Mouse (Mus musculus): ENCODE measurements around the gene Fam129b.

Fam129b gene

DNA sequence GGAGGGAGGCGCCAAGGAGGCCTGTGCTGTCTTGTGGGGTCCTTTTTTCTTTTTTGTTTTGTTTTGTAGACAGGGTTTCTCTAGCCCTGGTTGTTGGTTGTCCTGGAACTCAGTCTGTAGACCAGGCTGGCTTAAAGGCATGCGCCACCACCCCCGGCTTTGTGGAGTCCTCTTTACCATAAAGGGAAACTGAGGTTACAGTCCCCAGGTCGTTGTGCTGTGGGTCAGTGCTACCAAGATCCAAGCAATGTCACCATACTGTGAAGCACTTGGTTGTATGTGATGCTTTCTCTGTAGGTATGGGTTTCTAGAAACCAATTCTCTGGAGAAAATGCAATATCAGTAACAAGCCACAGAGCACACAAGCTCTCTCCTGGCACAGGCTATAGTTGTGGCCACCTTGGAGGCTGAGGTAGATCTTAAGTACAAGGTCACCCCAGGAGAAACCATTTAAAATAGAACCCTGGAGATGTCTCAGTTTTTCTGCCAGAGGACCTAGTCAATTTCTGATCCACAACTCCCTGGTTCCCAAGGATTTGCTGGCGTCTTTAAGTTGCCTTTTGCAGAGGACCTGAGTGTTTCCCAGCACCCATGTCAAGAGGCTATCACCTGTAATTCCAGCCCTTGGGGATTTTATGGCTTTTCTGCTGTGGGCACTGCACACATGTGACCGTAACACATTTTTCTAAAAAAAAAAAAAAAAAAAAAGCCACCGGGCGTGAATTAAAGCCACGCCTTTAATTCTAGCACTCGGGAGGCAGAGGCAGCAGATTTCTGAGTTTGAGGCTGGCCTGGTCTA is 88.9 kb downstream of the Fam129b start:
- no peak for DNase-seq (ENCODE audit: low read depth, low spot score)

- no peak for DNase-seq (ENCODE audit: low read depth, low spot score)
Observed at GRCm38 (mm10) chr2:32965511-32966183, 89.7 kb downstream of the Fam129b start.

- DNase-seq (ENCODE audit: low read depth, low spot score), result no peak
Observed at GRCm38 (mm10) chr2:32966184-32966688, 90.3 kb downstream of the Fam129b start.

- peak; percentile 89 for DNase-seq (ENCODE audit: low read depth, low spot score)
Observed at GRCm38 (mm10) chr2:32966689-32967631, 91.0 kb downstream of the Fam129b start.

DNA sequence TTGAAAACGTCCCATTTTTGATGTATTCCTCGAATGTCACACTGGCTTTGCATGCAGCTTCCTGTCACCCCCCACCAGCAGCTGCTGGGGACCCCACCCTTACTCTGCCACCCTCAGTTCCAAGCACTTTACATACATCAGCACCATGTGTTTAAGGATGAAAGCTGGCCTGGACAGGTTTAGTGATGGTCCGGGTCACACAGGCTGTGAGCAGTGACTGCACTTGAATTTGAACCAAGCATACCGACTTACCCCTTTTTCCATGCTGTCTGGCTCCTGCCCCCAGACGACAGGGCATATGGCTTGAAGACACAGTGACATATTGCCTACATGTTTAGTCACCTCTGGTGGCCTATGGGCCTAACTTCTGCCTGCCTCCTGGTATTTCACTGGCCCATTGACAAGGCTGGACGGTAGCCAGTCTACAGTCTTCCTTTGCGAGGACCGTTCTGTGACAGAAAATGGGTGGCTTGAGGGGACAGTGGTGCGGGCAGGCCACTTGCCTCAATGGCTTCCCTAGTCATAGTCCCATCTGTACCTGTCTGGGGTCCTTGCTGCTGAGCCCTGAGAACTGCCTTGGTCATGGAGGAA is 92.2 kb downstream of the Fam129b start:
- no peak for DNase-seq (ENCODE audit: low read depth, low spot score)

GRCm38 (mm10) chr2:32969326-32969725 is 93.4 kb downstream of the Fam129b start:
- DNase-seq (ENCODE audit: low read depth, low spot score), result no peak

GRCm38 (mm10) chr2:32971235-32971634 is 95.3 kb downstream of the Fam129b start:
- DNase-seq (ENCODE audit: low read depth, low spot score), result no peak

GRCm38 (mm10) chr2:32974216-32974615 is 98.3 kb downstream of the Fam129b start:
- DNase-seq (ENCODE audit: low read depth, low spot score), result no peak
